Mouse (Mus musculus): ENCODE measurements around the gene Bbc3.
"Not testable (repeated sequence)": the region's sequence is repeated elsewhere in the genome, so short reads cannot be mapped to it uniquely, and the experiment has no call there.

The Bbc3 gene

DNA sequence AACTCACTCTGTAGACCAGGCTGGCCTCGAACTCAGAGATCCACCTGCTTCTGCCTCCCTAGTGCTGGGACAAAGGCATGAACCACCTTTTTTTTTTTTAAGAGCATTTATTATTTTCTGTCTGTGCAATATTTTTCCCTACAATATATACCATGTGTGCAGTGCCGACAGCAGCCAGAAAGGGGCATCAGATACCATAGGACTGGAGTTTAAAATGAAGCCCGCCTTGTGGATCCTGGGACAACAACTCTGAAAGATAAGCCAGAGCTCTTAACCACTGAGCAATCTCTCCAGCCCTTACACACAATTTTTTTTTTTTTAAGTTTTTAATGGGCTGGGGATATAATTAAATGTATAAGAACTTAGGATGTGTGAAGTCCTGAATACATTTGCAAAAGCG, 13.8 kb upstream of the Bbc3 start:
- DNase-seq (ENCODE audit: low spot score in 2 of 2): peak; percentile 69 to 73

DNA sequence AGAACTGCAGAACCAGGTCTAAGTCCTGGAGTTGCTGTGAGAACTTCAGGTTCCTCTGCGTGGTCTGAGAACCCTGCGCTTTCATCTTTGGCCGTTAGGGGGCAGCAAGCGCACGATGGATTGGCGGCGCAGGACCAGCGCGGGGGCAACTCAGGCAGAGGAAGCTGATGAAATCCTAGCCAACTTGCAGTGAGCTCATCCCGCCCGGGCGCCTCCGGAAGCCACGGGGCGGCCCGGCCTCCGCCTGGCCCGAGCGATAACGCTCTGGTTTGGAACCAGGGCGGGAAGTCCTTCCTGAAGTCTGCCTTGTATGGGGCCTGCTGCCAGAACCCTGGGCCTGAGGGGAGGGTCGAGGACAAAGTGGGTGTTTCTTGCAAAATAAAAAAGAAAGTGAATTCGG, 13.4 kb upstream of the Bbc3 start:
- DNase-seq (ENCODE audit: low spot score in 2 of 2): peak; percentile 97 to 99

GRCm38 (mm10) chr7:16295321-16295900, 12.8 kb upstream of the Bbc3 start:
- peak; percentile 81 to 86 for DNase-seq (ENCODE audit: low spot score in 2 of 2)

- no peak for DNase-seq (ENCODE audit: low spot score in 2 of 2)
Observed at GRCm38 (mm10) chr7:16296146-16296545, 12.0 kb upstream of the Bbc3 start.

GRCm38 (mm10) chr7:16296766-16297390, 11.3 kb upstream of the Bbc3 start:
- DNase-seq (ENCODE audit: low spot score in 2 of 2): peak; percentile 85 to 91

DNA sequence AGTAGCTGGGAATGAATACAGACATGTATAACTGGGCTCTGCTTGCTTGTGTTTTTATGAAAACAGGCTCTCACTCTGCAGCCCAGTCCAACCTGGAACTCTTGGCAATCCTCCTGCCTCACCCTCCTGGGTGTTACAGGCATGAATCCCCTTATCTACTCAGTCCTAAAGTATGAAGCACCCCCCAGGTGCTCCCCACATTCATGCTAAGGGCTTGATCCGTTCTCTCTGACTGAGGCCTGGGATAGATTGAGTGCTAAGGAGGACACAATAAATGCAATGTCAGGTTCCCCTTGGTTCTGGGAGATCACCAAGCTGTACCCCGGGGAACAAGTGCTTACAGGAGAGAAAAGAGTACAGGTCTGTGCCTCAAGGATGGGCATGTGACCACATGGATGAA, 10.6 kb upstream of the Bbc3 start:
- DNase-seq (ENCODE audit: low spot score in 2 of 2): no peak

DNA sequence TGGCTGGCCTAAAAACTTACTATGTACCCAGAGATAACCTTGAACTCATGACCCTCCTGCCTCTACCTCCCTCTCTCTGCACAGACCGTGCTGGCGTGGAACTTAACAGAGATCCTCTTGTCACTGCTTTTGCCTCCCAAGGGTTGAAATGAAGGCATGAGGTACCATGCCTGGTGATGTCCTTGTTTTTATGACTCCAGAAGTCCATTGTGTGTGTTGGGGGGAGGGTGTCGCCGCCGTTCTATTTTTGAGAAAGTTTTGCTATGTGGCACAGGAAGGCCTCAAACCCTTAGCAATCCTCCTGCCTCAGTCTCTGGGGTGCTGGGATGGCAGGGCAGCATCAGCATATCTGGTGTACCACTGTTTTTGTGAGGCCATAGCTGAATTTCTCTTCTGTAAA, 9.3 kb upstream of the Bbc3 start:
- DNase-seq (ENCODE audit: low spot score in 2 of 2): no peak

- DNase-seq (ENCODE audit: low spot score in 2 of 2): peak; percentile 72 to 81
Observed at GRCm38 (mm10) chr7:16299419-16300035, 8.7 kb upstream of the Bbc3 start.

DNA sequence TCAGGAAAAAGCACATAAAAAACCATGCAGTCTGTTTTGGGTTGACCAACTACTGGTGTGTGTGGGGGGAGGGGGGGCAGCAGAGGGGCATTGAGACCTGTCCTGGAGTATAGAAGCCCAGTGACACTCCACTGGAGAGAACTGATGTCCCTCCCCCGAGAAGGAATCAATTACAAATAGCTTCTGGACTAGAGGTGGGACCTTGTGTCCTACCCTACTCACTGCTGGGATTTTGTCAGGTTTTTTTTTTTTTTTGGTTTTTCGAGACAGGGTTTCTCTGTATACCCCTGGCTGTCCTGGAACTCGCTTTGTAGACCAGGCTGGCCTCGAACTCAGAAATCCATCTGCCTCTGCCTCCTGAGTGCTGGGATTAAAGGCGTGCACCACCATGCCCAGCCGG, 1.1 kb upstream of the Bbc3 start:
- not testable (repeated sequence) for DNase-seq (ENCODE audit: low spot score in 2 of 2)

DNA sequence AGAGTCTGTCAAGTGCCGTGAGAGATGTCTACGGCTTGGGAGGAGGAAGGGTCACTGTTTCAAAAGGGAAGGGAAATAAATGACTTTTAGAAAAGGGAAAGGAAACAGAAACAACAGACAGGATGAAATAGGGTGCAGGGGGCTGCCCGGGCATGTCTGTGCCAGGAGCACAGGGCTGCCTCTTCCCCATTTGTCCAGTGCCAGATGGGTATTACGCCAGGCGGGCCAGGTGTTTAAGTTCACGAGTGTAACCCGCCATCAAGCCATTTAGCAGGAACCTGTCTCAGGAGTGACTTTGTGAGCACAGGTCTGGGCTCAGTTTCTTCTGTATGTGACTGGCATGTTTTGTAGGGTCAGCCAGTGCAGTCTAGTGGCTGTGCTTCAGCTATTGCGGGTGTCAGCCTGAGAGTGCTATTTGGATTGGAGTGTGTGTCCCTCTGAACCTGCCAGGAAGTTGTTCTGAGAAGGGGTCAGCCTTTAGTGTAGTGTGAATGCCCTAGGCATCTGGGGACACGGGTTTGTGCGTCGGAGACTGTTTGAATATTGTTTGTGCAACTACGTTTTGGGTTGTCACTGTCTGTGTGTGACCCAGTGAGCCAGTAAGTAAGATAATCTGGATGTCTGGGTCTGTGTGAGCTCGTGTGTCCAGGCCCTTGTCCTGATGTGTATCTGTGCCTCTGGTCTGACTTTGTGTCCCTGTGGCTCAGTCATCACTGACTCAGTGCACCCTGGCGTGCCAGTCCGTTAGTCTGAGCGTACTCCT, 543 bp downstream of the Bbc3 start:
- no peak for DNase-seq (ENCODE audit: low spot score in 2 of 2)

DNA sequence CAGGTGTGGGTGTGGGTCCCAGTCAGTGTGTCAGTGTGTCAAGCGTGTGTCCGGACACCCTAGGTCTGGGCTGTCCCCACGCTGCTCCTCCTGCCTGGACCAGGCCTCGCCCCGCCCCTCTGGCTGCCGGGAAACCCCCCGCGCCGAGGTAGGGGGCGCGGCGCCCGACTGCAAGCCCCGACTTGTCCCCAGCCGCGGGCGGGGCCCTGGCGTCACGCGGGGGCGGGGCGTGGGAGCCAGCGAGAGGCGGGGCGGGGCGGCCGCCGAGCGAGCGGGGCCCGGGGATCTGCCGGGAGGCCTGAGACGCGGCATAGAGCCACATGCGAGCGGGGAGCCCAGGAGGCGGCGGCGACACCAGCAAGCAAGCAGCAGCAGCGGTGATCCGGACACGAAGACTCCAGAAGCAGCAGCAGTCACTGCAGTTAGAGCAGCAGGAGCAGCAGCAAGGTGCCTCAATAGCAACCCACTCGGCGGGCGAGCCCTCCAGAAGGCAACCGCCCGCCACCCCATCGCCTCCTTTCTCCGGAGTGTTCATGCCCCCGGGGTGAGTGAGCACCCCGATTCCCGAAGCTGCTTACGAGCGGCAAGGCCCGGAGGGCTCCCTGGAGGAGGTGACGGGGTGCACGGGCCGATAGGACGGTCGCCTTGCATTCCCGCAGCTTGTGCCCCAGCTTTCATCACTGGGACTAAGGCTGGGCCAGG, 1.3 kb downstream of the Bbc3 start:
- DNase-seq (ENCODE audit: low spot score in 2 of 2): peak; percentile 92 to 96

DNA sequence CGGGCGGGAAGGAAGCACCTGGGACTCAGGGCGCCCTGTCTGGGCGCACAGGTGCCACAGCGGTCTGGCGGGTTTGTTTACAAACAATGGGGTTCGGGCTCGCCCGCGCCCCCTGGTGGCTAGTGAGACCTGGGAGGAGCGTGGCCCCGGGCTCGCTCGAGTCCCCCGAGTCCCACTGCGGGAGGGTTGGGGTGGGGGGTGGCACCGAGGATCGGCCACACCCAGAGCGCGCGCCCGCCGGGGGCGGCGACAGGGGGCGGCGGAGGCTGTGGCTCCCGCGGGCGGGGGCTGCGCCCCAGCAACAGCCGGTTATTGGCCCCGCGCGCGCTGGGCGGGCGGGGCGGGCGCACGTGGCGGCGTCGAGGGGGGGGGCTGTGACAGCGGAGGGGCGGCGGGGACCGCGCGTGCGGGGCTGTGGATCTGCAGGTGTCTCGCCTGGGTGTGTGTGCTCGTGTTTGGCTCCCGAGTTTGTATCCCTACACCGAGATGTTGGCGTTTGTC, 1.9 kb downstream of the Bbc3 start:
- peak; percentile 89 to 98 for DNase-seq (ENCODE audit: low spot score in 2 of 2)

DNA sequence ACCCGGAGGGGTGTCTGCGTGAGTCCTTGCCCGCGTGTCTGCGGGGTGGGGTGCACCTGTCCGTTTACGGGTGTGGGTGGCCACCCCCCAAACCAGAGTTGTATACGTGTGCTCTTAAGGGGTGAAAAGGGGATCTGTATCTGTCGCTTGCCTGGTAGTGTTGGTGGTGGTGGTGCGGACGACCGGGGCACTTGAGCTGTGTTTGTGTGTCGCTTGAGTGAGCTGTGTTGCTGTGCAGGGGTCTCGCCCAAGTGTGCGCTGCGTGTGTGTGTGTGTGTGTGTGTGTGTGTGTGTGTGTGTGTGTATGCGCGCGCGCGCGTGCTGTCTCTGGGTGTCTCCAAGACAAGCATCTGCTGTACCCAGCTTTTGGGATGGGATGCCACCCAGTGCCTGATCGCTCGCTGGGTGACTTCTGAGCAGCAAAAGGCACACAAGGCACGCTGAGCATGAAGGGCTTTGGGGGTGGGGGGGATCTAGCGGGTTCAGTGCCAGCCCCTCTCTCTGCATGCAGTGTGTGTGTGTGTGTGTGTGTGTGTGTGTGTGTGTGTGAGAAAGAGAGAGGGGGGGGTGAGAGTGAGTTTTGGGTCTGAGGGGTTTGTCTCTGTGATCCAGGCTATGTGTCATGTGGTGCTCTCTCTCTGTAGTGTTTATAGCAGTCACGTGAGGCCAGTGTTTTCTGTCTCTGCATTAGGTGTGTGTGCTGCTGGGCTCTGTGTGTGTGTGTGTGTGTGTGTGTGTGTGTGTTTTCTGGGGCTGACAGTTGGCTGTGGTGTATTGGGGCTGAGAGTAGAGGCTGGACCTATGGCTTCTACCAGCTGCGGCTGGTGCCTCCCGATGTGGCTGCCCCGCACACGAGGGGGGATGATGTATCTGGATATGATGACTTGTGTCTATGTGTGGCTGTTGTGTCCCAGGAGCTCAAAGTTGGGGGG, 2.6 kb downstream of the Bbc3 start:
- peak; percentile 54 to 79 for DNase-seq (ENCODE audit: low spot score in 2 of 2)

DNA sequence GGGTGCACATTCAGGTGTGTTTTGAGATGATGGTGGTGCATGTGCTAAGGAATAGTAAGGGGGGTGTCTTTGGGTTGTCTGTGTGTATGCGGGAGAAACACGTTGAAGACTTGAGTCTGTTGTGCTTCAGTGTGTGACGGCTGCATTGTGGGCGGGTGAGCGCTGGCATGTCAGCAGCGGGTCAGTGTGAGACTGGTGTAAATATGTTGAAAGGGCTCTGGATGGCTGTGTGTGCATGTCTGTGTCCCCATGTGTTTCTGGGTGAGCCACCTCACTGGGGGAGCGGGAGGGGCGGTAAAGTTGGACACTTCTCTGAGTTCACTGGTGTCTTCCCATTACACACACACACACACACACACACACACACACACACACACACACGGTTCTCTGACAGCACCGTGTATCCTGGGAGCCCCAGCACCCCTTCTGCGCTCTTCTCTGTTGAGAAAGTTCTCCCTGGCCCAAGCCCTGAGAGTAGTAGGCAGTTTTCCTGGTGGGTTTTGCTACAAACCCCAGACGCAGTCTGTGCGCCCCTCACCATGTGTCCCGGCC, 3.3 kb downstream of the Bbc3 start:
- DNase-seq (ENCODE audit: low spot score in 2 of 2): peak; percentile 34 to 72

DNA sequence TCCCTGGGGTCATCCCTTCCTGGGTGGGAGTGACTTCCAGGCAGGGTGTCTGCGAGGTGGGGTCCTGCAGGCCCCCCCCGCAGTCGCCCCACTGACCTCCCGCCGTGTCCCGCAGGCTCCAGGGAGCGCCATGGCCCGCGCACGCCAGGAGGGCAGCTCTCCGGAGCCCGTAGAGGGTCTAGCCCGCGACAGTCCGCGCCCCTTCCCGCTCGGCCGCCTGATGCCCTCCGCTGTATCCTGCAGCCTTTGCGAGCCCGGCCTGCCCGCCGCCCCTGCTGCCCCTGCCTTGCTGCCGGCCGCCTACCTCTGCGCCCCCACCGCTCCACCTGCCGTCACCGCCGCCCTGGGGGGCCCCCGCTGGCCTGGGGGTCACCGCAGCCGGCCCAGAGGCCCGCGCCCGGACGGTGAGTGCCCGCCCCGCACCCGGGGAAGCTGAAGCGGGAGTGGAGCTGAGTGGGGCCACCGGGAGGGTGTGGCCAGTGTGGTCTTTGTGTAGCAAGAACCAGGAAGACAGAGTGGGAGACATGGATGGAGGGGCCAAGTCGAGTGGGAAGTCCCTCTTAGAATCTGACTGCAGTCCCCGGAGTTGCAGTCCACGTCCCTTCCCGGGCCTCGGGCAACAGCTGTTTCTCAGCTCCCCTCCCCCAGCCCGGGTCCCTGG, 3.9 kb downstream of the Bbc3 start:
- DNase-seq (ENCODE audit: low spot score in 2 of 2): peak; percentile 37 to 77

- DNase-seq (ENCODE audit: low spot score in 2 of 2): peak; percentile 65 to 80
Observed at GRCm38 (mm10) chr7:16312672-16313311, 4.6 kb downstream of the Bbc3 start.

GRCm38 (mm10) chr7:16313481-16314220, 5.5 kb downstream of the Bbc3 start:
- DNase-seq (ENCODE audit: low spot score in 2 of 2): peak; percentile 84 to 93

GRCm38 (mm10) chr7:16314221-16314775, 6.1 kb downstream of the Bbc3 start:
- no peak for DNase-seq (ENCODE audit: low spot score in 2 of 2)

Measured in spleen, postnatal 4 days (tissue).